Mouse (Mus musculus): ENCODE results near the gene Mdga2.

Gene Mdga2

GRCm38 (mm10) chr12:66707431-66707830, 514.9 kb downstream of the Mdga2 start:
- no peak for DNase-seq (ENCODE audit: inconsistent ontology term)

DNA sequence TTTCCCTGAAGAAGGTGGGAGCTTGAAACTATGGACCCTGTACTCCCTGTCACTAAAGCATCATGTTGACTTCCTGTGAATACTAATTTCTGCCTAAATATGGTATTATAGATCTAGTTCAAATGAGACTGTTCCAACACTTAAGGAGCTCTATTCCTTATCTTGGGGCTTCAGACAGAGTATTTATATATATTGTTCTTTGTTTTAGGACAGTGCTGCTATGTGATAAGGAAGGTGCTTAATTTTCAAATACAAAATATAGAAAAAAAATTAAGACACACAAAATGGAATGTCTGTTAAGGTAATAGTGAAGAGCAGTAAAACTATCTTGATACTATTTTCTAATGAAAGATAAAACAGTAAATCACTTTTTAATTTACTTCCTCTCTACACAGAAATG, 517.3 kb downstream of the Mdga2 start:
- no peak for DNase-seq (ENCODE audit: inconsistent ontology term)

- DNase-seq (ENCODE audit: inconsistent ontology term) = peak; percentile 17
Observed at GRCm38 (mm10) chr12:66702781-66703180, 519.6 kb downstream of the Mdga2 start.

GRCm38 (mm10) chr12:66679558-66679957, 542.8 kb downstream of the Mdga2 start:
- DNase-seq (ENCODE audit: inconsistent ontology term) = no peak

DNA sequence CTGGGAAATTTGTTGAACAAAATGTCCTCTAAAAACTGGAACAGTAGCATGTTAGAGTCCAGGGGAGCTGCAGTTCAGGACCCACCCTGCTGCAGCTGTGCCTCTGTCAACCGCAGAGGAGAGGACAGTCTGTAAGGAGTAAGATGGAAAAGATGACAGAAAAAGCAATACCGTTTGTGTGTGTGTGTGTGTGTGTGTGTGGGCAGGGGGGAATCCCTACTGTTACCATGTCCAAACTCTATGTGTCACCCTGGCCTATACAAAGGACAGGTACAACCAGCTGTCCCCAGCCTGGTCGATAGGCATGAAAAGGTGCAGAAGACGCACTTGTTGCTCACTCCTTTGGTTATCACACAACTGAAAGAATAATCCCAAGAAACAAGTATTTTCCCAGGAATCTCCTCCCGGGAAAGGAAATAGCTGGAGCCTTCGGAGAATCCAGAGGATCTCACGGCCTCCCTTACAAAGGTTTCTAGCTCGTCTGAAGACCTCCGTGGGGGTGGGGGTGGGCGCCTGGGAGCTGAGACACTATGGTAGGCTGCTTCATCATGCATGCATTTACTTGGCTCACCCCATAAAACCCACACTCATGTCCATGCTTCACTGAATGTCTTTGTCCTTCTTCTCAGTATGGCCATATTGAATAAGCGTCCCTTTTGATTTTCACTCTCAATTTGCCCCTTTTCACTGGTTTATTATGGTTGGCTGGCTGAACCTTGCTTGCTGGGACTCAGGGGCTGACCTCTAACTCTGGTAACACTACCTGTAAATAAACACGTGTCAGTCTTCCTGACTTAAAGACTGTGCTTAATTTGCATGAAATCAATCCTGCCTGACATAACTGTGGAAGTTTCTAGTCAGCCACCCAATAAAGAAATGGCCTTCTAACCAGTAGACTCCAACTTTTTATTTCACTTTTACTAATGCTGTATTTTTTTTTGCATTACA, 573.5 kb downstream of the Mdga2 start:
- no peak for DNase-seq (ENCODE audit: inconsistent ontology term)

DNA sequence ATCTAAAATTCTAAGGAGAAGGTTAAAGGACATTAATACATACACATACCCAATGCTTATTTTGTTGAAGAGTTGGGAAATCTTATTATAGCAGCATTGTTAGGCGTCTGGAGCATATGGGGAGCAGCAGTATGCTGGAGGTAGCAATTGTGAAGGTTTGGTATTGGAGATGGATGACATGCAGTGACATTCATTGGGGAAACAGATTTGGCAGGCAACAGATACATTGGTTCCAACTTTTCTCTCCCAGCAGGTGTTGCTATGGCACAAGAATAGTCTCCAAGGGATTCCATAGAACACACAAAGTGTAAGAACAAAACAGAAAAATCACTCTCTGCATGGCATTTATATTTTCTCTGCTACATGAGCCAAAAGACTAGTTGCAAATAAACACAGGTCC, 581.9 kb downstream of the Mdga2 start:
- no peak for DNase-seq (ENCODE audit: inconsistent ontology term)

- DNase-seq (ENCODE audit: inconsistent ontology term) = no peak
Observed at GRCm38 (mm10) chr12:66619944-66620343, 602.4 kb downstream of the Mdga2 start.

GRCm38 (mm10) chr12:66591617-66592230, 630.6 kb downstream of the Mdga2 start:
- peak; percentile 33 for DNase-seq (ENCODE audit: inconsistent ontology term)

DNA sequence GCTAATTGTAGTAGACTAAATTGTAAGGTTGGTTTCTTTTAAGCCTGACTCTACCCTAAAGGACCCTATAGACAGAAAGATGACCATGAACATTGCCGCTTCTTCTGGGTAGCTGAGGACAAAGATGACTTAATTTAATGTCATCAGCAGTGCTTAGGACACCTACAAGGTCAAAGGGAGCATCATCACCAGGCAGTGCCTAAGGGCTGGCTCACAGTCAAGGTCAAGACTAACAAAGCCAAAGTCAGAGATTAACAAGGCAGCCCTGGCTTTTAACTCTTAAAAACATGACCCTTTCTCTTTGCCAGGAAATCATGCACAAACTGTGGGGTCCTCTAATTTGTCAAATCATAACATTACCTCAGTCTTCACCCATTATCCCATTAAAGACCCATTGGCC, 657.0 kb downstream of the Mdga2 start:
- DNase-seq (ENCODE audit: inconsistent ontology term) = no peak

DNA sequence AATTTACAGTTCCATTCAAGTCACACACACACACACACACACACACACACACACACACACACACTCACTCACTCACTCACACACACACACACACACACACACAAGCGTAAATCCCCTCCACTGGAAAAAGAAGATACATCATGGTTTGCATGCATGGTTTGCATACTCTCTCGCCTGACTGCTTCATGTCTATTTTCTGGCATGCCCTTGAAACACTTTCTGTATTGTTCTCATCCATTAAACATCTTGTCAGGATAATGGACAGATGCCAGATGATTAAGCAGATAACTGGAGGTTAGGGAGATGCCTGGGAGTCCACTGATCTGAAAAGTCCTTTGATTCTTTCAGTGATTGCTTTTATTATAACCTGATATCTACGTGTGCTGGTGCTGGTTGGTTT, 665.5 kb downstream of the Mdga2 start:
- DNase-seq (ENCODE audit: inconsistent ontology term) = peak; percentile 98

GRCm38 (mm10) chr12:66556178-66556820, 666.0 kb downstream of the Mdga2 start:
- peak; percentile 86 for DNase-seq (ENCODE audit: inconsistent ontology term)

- DNase-seq (ENCODE audit: inconsistent ontology term) = no peak
Observed at GRCm38 (mm10) chr12:66524973-66525372, 697.4 kb downstream of the Mdga2 start.

GRCm38 (mm10) chr12:66499258-66499657, 723.1 kb downstream of the Mdga2 start:
- peak; percentile 7 for DNase-seq (ENCODE audit: inconsistent ontology term)

DNA sequence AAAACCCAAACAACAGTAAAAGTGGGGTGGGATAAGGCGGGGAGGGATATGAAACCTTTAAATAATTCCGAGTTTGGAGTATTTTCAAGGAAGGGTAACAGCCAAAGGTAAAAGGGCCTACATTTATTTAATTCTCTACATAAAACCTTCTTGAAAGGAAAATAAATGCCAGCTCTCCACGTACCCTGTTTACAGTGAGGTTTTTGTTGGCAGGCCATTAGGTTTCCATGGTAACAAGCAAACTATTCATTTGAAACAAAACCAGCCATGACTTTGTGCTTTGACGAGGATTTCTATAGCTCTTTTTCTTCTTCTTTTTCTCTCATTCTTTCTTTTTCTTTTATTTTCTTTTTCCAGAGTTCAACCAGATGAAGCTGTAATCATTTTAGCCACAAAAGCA, 751.5 kb downstream of the Mdga2 start:
- peak; percentile 62 for DNase-seq (ENCODE audit: inconsistent ontology term)

DNA sequence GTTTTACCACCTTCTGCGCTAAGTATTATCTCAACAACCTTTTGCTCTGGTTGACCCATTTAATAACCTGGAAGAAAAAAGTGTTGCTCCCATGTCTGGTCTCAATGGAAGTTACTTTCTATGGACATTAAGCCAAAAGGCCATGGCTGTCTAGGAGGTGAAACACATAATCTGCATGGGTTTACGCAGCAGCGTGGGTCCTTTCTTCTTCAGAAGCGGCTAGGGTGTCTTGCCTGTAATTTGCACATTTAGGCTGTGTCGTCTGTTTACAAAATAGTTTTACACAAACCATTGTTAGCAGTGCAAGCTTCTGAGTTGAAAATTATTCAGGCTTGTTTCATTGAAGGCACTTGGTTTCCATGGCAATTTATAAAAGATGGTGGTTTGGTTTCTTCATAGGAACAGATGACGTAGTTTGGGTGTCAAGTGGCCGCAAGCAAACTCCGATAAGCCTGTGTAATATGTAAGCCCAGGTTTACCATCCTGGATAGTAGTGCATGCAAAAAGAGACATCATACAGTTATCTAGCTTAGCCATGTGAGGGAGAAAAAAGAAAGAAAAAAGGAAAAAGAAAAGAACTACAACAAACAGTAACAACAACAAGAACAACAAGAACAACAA, 752.0 kb downstream of the Mdga2 start:
- DNase-seq (ENCODE audit: inconsistent ontology term) = no peak

- no peak for DNase-seq (ENCODE audit: inconsistent ontology term)
Observed at GRCm38 (mm10) chr12:66465516-66465915, 756.8 kb downstream of the Mdga2 start.

DNA sequence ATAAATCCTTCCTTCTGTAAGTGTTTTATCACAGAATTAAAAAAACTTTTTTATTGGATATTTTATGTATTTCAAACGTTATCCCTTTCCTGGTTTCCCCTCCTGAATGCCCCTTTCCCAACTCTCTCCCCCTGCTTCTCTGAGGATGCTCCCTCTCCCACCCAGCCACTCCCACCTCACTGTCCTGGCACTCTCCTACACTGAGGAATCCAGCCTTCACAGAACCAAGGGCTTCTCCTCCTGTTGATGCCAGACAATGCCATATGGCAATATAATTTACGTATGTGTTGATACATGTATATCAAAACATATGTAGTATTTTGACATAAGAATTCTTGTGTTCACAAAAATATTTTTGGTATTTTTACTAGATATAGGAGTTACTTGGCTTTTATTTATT, 779.0 kb downstream of the Mdga2 start:
- no peak for DNase-seq (ENCODE audit: inconsistent ontology term)
